Mouse (Mus musculus) brain, embryonic 14.5 days (tissue): ENCODE data around the gene Gm21970. TPM values are rescaled to one million over a fixed set of nuclear protein-coding genes. Genes with fewer than 3 reads are reported as not detected.

Source experiments
- DNase-seq: peaks from one replicate; pipeline ENCODE4 v3.0.0-alpha.2; 2011; ENCODE audit warnings: low read depth
- CTCF ChIP-seq: fragments of 200-500 bp; IDR thresholded peaks from 2 replicates; pipeline ENCODE4 v1.5.1; 2012; ENCODE audit warnings: inconsistent platforms, mild to moderate bottlenecking, moderate library complexity, borderline replicate concordance; ENCODE audit not compliant: insufficient read depth, insufficient read length; ENCODE audit errors: extremely low read depth
- POLR2A ChIP-seq: fragments of 200-500 bp; IDR thresholded peaks from 2 replicates; pipeline ENCODE4 v1.6.1; 2012; ENCODE audit warnings: mild to moderate bottlenecking, inconsistent platforms, borderline replicate concordance; ENCODE audit not compliant: poor library complexity, insufficient read depth, insufficient read length, severe bottlenecking; ENCODE audit errors: extremely low read depth
- polyA plus RNA-seq: library from polyadenylated mRNA; depleted of rRNA; stranded (reverse); fragments of >200 nt; gene quantifications from 2 replicates; pipeline ENCODE4 v1.2.3, GENCODE M21; 2012; rRNA removed

Gene Gm21970
- polyA plus RNA-seq, 1 experiment: 0.11 TPM

- DNase-seq: no peak
- TF ChIP-seq CTCF (no peak), POLR2A (no peak)
These were observed 71.1 kb downstream of the Gm21970 start for GRCm38 (mm10) chr16:91462644-91463043.

- no peak for DNase-seq
- TF ChIP-seq POLR2A: no peak
- TF ChIP-seq CTCF: no peak
These were observed 71.9 kb downstream of the Gm21970 start for GRCm38 (mm10) chr16:91463400-91463799.

- no peak for TF ChIP-seq CTCF
- no peak for TF ChIP-seq POLR2A
- DNase-seq: no peak
These were observed 72.4 kb downstream of the Gm21970 start for GRCm38 (mm10) chr16:91463836-91464400.

- DNase-seq: peak; percentile 97
- TF ChIP-seq CTCF (no peak), POLR2A (peak; percentile 29; the same call in 1 of the 2 replicates)
These were observed 73.3 kb downstream of the Gm21970 start for GRCm38 (mm10) chr16:91464594-91465504.

GRCm38 (mm10) chr16:91465505-91466240 lies 74.2 kb downstream of the Gm21970 start:
- no peak for DNase-seq
- TF ChIP-seq POLR2A (no peak), CTCF (no peak)

- TF ChIP-seq CTCF (no peak), POLR2A (no peak)
- peak; percentile 65 for DNase-seq
These were observed 75.0 kb downstream of the Gm21970 start for GRCm38 (mm10) chr16:91466566-91466965.

Other genes starting within 250 kb of the Gm21970 start
- gene Olig2, start 166.3 kb upstream of the Gm21970 start, polyA plus RNA-seq: 25.1 and 26.7 TPM in 2 replicates
- 47.7 and 61.3 TPM in 2 replicates for gene Olig1, start 121.9 kb upstream of the Gm21970 start, polyA plus RNA-seq
- gene Ifnar2, start 18.9 kb upstream of the Gm21970 start, polyA plus RNA-seq: 20.5 and 24.1 TPM in 2 replicates
- gene Il10rb, start 14.4 kb downstream of the Gm21970 start, polyA plus RNA-seq: 6.1 and 7.0 TPM in 2 replicates
- 43.7 and 54.3 TPM in 2 replicates for gene Ifnar1, start 93.5 kb downstream of the Gm21970 start, polyA plus RNA-seq
- 34.8 and 43.1 TPM in 2 replicates for gene Ifngr2, start 155.4 kb downstream of the Gm21970 start, polyA plus RNA-seq
- 52.3 and 55.4 TPM in 2 replicates for gene Tmem50b, start 206.1 kb downstream of the Gm21970 start, polyA plus RNA-seq
- 3.6 and 3.9 TPM in 2 replicates for gene Dnajc28, start 227.3 kb downstream of the Gm21970 start, polyA plus RNA-seq